Mouse (Mus musculus): ENCODE measurements at regions not wholly inside any gene's neighbourhood (a gene's known extent, or its start where the extent isn't known, plus 50 kb on each side); places are given as distances from the start of the nearest gene placed in this dataset.
A peak's percentile ranks its signal among the peaks of the same experiment; 100 is the strongest.

DNA sequence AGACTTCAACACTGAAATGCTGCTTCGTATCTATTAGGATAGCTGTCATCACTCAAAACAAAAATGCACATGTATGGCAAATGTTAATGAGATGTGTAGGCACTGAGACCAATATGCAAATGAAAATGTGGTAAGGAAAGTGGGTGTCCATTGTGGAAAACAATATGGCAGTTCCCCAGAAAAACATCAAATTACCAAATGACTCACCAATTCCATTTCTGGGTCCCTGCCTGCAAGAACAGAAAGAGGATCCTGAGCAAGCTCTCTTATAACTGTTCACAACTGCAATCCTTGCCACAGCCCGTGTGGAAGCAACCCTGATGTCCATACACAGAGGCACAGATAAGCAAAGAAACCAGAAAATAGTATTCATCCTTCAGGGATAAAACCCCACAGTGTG is 442.0 kb downstream of the Defb40 start:
- no peak for DNase-seq

DNA sequence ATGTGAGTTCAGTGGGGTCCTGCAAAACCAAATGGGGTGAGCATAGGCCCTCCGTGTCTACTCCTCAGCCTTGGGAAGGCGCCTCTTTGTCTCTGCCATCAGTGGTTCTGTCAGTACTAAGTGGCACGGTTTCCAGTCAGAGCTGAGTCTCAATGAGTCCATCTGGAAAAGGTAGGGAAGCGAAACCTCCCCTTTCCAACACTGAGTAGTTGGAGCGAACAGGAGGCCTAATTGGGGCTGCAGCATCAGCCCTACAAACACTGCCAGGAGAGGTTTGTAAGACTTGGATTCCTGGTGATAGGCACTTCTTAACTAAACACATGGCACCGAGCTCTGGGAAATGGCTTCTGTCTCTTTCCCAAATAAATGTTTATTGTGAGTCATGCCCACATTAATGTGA is 449.9 kb downstream of the Defb40 start:
- no peak for DNase-seq

DNA sequence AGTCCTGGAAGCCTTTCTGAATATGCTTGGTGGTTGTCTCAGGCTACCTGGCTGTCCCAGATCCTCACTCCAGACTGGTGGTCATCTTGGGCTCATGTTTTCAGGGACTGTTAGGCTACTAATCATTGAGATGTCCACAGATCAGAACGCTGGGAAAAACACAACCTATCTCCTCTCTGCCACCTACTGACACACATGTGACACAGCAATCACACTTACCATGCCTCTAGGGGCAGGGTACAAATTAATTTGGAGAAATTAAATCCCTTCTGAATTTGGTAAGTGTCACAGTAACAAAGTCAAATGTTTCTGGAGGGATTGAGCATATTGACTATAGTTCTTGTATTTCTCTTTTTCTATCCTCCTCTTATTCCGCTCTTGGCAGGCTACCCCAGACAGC is 465.6 kb downstream of the Defb40 start:
- no peak for DNase-seq

DNA sequence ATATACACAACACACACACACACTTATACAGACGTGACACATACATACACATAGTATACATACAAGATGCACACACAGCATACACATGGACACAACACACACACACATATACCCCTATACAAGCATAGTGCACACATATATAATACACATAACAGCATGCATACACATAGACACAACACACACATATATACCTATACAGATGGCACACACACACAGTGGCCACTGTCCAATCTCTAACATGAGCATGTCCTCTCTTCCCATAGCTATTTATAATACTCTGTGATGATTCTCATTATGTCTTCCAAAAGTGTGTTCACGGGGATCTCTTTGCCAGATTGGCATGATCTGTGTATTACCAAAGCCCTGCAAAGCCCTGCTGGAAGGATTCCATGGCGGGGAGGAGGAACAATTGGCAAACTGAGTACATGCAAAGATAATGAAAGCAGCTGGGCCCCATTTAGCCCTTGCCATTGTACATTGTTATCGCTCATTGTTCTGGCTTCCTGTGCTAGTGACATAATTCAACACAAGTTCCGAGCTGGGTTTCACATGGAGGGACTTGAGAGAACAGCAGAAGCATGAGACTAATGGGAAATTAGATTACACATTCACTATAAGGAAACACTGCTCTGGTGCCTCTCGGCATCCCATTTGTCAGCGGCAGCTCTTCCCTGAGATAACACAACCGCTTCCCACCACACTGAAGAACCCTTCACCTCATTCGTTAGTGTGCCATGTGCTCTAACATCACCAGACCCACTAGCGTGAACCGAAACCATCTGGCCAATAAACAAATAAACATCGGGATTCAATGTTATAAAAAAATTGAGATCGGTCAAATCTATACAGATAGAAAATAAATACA is 471.7 kb downstream of the Defb40 start:
- no peak for DNase-seq

DNA sequence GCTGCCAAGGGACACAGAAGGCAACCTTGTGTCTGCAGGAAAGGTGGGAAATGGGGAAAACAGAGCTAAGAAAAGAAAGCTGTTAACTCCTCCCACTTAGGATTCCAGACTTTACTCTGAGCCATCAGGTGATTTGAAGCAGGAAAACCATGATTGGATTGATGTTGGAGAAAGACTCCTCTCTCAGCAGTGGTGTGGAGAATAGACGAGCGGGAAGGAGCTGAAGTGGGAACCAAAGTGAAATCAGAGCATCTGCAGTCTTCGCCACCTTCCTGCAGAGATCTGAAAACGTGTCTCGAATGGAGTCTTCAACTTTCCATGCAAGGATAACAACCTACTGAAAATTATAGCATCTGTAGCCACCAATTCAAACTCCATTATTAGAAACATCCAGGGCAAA is 487.4 kb downstream of the Defb40 start:
- DNase-seq: no peak

DNA sequence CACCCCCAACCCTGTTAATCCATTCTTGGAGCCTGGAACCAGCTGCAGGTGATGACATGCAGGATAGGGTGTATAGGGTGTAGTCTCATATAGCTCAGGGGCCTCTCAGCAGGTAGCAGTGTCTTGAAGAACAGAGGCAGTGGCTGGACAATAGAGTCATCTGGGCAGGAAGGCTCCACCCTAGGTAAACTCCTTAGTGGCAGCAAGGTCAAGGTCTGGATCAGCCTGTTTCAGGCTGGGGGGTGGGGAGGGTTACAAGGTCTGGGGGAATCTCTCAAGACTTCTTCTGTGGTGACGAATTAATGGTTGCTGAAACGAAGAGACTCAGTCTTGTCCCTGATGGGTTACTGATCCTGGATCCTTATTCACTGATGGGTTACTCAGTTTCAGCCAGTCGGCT is 498.0 kb downstream of the Defb40 start:
- no peak for DNase-seq

DNA sequence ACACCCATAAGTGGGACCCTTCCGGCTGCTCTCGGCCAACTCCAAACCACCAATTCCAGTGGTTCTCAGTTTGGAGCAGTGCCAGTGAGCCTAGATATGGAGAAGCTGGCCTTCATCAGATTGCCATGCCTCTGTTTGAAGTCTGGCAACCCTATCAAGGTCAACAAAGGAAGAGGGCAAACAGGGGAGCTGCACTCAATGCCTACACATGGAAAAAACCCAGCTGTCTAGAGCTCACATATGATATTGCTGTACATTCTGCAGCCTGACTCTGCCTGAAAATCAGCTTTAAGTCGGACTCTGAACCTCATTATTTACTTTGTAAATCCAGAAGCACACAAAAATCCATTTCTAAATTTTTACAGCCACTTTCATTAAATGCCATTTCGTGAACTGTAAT is 499.9 kb downstream of the Defb40 start:
- DNase-seq: no peak

DNA sequence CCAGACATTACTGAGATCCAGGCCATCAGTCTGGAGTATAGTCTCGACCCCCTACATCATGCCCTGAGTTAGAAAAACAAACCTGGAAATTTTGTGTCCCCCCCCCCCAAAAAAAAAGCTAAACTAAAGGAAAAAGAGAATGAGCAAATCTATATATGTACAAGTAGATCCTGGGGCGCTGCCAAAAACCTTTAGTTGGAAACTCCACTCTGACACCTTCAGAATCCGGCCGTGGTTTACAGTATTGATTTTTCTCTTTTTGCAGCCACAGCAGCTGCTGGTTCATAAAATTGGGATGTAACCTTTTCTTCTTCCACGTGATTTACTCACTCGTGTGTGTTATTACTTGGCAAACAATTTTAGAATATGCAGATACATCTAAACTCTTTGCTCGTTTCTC is 510.5 kb downstream of the Defb40 start:
- DNase-seq: no peak

DNA sequence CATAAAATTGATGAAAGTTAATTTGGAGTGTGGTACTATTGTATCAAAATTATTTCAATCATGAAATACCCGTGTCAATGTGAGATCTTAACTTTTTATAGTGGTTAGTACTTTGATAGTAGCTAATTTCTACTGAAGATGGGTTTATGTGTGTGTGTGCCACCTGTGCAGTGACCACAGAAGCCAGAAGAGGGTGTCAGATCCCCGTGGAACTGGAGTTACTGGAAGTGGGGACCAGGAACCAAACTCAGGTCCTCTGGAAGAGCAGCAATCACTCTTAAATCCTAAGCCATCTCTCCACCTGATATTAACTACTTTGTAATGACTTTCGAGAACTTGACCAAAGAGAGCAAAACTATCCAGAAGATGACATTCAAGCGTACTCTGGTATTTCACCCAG is 517.4 kb downstream of the Defb40 start:
- no peak for DNase-seq

DNA sequence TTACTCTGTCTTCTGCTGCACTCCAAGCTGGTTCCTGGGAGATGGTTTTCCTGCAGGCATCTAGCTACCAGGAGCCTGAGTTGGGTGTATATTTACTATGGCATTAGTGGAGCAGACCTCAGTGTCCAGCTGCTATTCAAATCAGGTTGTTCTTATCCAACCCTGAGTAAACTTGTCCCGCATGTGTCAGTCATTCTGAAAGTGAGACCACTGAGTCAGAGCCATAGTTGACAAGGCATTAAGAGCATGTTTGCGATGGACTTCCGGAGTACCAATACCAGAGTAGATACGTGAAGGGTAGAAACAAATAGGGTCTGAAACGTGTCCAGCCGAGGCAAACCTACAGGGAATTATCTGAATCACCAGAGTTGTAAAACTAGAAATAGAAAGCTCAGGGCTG is 520.6 kb downstream of the Defb40 start:
- DNase-seq: no peak

DNA sequence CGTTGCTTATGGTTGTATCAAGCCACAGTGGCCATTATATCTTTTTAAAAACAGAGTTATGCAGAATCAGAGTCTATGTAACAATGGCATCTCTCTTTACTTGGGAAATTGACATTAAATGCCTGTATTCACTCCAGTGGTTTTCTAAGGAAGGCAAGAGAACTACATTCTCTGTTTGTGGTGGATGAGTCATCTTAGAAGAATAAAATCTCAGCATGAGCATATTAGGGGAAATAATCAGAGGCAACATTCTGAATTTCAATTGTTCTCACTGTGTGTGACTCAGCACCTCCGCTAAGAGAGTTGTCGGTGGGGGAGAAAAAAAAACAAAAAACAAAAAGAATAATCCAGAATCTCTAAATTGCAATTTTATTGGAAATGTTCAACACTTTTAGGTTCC is 529.0 kb downstream of the Defb40 start:
- DNase-seq: no peak

DNA sequence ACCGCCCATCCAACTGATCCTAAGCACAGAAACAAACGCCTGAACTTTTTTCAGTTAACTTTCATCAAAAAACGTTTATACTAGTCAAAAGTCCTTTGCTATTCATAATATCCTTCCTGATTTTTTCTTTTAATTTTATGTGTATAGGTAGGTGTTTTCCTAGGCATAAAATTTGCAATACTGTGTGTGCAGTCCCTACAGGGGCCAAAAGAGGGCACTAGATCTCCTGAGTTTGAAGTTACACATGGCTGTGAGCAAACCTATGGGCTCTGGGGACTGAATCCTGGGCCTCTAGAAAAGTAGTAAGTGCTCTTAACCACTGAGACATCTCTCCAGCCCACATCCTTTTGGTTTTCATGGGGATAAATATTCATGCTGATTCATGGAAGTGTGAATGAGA is 535.8 kb downstream of the Defb40 start:
- DNase-seq: no peak

DNA sequence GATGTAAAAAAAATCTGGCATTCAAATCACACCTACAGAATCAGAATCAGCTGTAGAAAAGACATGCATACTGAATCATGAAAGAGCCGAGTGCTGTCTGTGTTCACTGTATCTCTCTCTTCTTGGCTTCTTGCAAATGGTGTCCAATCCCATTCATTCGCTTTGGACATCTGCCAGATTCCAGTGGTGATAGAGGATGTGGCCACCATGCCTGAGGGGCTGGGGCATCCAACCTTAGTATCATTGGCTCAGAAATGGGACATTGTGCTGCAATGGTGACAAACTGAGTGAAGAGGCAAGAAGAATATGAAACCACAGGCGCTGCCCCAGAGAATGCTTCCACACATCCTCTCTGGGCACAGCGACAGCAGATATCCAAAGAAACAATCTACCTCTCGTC is 555.2 kb downstream of the Defb40 start:
- no peak for DNase-seq

DNA sequence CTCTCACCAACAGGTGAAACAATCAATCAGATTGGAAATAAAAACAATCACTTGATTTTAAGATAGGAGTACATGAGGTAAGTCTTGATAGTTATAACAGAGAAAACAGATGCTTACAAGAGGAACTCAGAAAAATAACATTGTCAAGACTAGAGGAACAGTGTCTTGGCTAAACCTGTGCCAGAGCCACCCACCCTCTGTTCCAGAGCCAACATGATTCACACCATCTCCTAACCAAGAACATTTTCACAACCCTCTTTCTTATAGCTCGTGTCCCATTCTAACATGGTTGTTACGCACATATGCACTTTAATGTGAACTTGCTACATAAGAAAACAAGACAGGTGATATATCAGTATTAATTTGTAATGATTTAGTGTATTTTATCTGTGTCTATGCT is 565.6 kb downstream of the Defb40 start:
- DNase-seq: no peak

DNA sequence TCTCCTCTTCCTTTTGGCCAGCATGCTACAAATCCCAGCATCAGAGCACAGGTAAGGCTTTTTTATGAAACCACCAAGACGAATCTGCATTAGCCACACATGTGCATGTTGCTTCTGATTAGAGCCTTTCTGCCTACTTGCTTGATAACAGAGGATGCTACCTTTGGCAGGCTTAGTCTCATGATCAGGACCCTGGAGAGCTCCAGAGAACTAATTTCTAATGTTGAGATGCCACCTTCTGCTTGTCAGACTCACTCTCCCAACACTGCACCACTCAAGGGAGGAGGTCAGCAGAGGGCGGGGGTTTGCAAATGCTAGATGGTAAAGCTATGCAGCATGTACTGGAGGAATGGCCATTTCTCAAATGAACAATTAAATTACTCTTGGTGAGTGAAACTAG is 571.6 kb downstream of the Defb40 start:
- DNase-seq: peak; percentile 13 to 22

DNA sequence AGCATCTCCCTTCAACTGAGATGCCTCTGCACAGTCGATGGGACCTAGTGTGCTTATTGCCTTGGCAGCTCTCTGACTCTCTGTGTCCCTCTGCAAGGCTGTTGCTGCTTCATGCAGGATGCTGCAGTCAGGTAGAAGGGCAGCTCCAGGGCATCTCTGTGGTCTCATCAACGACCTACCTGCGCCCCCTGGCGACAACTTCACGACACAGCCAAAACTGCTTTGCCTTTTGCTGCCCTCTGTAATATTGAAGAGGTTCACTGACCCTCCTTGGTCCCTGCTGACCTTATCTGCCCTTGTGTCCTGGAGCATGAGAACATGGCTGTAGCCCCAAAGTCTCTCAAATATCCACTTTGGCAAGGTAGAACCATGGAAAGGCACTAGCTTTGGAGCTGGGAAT is 589.7 kb downstream of the Defb40 start:
- peak; percentile 69 to 70 for DNase-seq

DNA sequence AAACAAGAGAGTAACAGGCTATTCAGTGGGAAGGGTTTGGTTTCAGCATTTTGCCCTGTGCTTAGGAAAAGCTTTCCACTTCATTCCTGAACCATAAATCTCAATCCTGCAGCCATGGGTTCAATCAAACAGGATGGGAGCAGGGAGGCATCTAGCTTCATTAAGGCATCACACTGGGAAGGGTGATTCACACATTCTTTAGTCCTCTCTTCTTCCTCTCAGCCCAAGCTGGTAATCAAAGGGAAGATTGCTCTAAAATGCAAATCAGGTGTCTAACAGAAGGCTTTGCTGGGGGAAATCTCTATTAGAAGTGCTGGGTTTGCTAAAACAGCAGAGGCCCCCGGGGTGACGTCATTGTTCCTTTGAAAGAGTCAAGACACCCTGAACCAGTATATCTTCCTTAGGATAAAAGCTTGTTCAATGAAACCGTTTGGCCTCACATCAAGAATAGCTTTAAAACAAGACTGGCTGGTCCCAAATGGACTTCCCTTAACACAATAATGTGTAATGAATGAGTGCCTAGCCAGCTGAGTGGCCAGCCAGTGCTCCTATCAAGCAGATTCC is 596.4 kb downstream of the Defb40 start:
- no peak for DNase-seq

DNA sequence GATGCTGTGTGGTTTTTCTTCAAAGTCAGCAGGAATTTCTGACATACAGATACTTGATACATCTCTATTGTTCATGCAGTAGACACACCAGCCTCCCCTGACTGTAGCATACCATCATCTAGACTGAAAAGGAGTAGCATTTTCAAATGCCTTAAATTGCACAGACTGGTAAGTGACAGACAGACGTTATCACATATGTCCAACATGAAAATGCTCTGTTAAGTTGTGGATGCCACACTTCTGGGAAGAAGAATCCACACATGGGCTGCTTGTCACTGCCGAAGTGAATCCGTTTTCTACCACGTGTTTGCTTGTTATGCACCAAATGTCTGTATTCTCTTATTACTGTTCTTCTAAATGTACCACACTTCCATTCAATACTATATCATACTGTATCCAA is 629.3 kb downstream of the Defb40 start:
- DNase-seq: no peak

DNA sequence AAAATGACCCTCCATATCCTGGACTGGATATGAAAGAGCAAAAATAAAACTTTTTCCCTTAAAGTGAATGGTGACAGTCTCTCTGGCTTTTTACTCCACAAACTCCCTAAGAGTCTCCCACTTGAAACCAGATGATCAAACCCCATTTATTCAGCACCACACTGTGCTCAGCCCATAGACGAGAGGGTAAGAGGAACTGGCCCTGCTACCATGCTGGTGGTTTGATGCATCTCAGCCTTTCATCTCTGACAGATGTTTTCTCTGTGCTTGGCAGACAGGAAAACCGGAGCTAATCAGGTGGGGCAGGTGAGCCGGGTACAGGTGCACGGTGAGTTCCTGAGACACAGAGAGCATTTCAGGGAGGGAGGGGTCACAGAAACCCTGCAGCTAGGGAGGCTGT is 631.8 kb downstream of the Defb40 start:
- no peak for DNase-seq

DNA sequence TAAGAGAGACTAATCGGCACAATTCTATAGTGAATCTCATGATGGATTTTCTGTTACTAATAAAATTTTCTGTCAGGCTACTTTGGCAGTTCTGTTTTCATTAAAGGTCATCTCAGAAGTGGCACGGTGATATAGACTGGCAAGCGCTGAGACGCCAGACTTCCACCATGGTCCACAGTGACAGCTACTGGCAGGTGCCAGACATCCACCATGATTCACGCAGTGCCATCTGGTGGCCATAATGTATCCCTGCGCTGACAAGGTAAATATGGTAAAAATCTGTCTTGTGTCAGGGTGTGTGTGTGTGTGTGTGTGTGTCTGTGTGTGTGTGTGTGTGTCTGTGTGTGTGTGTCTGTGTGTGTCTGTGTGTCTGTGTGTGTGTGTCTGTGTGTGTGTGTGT is 632.7 kb downstream of the Defb40 start:
- peak; percentile 60 to 70 for DNase-seq

DNA sequence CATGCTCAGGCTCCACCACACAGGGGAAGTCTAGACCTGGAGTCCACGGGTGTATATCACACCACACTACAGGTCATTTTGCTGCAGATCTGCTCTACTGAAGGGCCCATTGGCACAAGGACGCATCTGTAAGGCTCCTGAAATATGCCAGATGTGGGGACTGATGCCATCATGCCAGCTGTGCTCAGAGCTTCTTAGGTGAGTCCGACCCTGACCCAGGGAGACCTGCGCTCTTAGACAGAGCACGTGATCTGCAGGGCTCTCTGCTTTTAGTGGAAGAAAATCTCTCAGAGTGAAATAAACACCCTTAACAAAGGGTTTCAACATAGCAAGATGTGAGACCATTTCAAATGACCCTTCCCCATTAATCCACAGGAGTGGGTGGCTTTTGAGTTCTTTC is 633.2 kb downstream of the Defb40 start:
- DNase-seq: no peak

DNA sequence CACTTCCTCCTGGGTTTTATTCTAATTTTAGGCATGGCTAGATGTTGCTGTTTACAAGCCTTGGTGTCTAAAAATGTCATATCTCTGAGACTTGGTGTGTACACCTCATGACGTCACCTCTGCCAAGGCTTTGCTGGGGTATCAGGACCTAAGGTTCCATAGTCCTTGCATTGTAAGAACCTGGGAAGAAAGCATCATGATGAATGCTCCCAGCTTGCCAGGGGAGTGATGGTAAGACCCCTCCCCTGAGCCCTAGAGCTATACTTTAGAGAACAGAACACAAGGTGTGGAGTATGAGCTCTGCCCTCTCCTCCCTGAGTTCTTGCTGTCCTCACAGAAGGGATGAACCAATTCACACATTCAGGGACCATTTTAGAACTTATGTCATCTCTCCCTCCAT is 642.5 kb downstream of the Defb40 start:
- no peak for DNase-seq

DNA sequence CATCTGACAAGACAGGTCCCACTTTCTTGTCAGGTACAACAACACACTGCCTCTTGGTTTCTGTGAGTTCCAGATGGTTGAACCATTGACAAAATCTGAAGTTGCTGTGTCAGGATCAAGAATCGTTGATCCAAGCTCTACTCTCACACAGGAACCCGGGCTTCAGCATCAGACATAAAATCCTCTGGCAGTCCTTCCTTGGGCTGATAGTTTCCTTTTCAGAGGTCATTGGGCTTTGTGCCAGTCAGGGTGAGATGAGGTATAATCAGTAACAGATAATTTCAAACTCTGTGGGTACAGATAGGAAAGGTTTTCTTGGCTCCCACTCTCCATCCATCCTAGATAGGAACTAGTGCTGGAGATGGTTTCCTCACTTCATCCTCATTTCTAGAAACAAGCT is 649.5 kb downstream of the Defb40 start:
- DNase-seq: peak; percentile 7

DNA sequence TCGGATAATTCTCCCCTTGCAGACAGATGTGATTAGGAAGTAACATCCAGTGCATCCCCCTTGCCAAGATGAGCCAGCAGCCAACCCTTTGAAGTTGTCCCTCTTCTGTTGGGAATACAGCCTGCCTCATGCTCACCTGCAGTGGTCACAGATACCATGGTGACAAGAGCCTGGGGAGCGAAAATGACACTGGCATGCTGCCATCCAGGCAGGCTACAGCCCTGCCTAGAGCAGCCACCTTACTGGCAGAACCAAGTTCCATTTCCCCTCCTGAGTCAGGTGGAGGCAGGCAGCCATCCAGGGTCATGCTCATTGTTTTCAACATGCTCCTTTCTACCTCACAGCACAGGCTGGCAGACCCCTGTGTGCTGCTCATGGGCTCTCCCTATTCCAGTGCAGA is 661.6 kb downstream of the Defb40 start:
- no peak for DNase-seq

DNA sequence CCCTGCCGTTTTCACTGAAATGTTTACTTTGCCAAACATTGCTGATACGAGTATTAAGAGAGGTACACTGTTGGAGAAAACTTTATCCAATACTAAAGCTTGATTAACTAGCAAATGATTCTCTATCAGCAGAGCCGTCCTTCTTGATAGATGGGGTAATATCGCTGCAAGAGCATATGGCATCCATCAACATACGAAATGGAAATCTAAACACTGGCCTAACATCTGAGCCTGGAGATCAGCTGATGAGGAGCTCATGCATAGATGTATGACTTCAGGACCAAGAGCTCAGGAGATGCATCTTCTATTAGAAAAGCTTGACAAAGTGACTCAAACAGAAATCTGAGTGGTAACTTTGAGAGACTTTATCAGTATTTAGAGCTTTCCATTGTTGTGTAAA is 666.5 kb downstream of the Defb40 start:
- DNase-seq: no peak
